Mouse (Mus musculus): Measurements from ENCODE around the gene Wfdc21.

Wfdc21 gene

DNA sequence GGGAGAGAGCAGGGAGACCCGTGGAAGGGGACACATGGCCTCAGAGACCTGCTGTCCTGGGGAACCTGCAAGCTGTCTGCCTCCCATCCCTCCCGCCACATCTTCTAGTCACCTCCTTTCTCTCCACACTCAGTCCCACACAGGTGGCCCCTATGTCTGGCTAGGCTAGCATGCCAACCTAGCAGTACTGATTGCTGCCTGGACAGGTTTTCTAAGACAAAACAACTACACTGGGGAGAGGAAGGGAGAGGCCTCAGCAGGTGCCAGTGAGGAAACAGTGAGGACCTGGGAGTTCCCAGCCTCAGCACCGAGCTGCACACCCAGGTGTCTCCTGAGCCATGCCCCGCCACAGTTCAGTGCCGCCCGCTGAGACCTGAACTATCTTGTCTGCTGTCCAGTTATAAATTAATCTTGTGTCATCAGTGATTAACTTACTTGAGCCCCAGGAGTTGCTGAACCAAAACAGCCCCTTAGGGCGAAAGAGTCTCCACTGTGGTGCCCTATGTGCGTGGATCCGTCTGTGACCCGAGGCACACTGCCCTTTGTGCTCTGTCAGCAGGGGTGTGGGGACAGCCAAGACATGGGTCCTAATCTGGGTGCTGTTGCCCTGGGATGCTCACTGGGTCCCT, 50.4 kb downstream of the Wfdc21 start:
- peaks cover 9% of the 10 kb centered on the region; the same call in 1 of the 2 replicates for H3K27me3 ChIP-seq (ENCODE audit: insufficient read depth, low read length)
- no peaks in the 10 kb centered on the region for H3K36me3 ChIP-seq (ENCODE audit: insufficient read depth, low read length)
- TF ChIP-seq POU5F1 (IDR thresholded peaks at IDR 0.05; ENCODE audit: borderline replicate concordance, low read length) (no peak), NANOG (IDR thresholded peaks at IDR 0.05; ENCODE audit: borderline replicate concordance, low read length) (no peak), CTCF (conservative IDR thresholded peaks at IDR 0.05; ENCODE audit: low read length) (no peak)
- peak overlapping the region; percentile 37 for H3K4me3 ChIP-seq (replicated peaks; ENCODE audit: low read length)
- no peaks in the 10 kb centered on the region; the same call in 1 of the 2 replicates for H3K9me3 ChIP-seq (ENCODE audit: low read length)
- H3K4me1 ChIP-seq (replicated peaks; ENCODE audit: low read depth, low read length): peaks cover 42% of the 10 kb centered on the region

DNA sequence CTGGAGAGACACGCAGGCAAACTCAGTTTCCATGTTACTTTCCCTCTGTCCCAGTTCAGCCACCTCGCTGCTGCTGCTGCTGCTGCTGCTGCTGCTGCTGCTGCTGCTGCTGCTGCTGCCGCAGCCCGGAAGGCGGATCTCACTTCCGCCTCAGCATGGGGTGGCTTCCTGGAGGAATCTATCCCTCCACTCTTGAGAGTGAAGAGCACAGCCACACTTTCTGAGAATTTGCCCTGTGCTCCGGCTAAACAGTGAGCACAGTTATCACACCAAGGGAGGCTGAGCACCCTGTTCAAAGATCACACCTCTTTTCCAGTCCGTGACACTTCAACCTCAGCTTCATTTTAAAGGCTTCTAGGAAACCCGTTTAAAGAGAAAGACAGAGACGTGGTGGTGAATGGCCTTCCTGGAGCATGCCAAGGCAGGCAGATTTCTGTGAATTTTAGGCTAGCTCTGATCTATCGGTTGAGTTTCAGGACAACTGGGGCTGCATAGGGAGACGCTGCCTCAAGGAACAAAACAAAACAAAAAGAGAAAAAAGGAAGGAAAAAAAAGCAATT, 53.2 kb downstream of the Wfdc21 start:
- H3K4me1 ChIP-seq (replicated peaks; ENCODE audit: low read depth, low read length): peaks cover 45% of the 10 kb centered on the region
- no peak for TF ChIP-seq CTCF (conservative IDR thresholded peaks at IDR 0.05; ENCODE audit: low read length)
- no peak for TF ChIP-seq POU5F1 (IDR thresholded peaks at IDR 0.05; ENCODE audit: borderline replicate concordance, low read length)
- TF ChIP-seq NANOG (IDR thresholded peaks at IDR 0.05; ENCODE audit: borderline replicate concordance, low read length): no peak
- H3K27me3 ChIP-seq (ENCODE audit: insufficient read depth, low read length): peaks cover 7% of the 10 kb centered on the region; the same call in 1 of the 2 replicates
- peak overlapping the region; percentile 62 for H3K4me3 ChIP-seq (replicated peaks; ENCODE audit: low read length)
- no peaks in the 10 kb centered on the region for H3K36me3 ChIP-seq (ENCODE audit: insufficient read depth, low read length)
- H3K9me3 ChIP-seq (ENCODE audit: low read length): no peaks in the 10 kb centered on the region

DNA sequence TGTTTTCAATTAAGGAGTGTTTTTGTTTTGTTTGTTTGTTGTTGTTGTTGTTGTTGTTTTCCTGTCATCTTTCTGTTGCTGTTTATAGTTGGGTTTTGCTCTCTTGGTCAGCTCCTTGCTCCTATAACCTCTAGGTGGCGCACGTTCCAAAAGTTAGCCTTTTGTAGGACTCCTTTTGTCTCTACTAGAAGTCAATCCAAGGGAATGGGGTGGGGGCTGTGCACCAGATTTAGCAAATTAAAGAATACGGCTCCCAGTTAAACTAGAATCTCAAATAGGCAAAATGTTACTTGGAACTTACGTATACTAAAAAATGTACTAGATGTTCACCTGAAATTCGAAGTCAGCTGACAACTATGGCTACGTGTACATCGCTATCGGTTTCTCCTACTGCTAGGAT, 55.4 kb downstream of the Wfdc21 start:
- Histone ChIP-seq H3K4me3 (replicated peaks; ENCODE audit: low read length) (no peak overlapping the region), H3K27me3 (ENCODE audit: insufficient read depth, low read length) (peaks cover 13% of the 10 kb centered on the region; the same call in 1 of the 2 replicates), H3K4me1 (replicated peaks; ENCODE audit: low read depth, low read length) (peaks cover 38% of the 10 kb centered on the region), H3K36me3 (ENCODE audit: insufficient read depth, low read length) (no peaks in the 10 kb centered on the region), H3K9me3 (ENCODE audit: low read length) (no peaks in the 10 kb centered on the region)
- TF ChIP-seq POU5F1 (IDR thresholded peaks at IDR 0.05; ENCODE audit: borderline replicate concordance, low read length) (no peak), CTCF (conservative IDR thresholded peaks at IDR 0.05; ENCODE audit: low read length) (peak; percentile 57)

All from E14TG2a.4 (cell line).